Mouse (Mus musculus) heart, adult 2 months (tissue): ENCODE measurements around the gene Cebpb. TPM values are rescaled to one million over a fixed set of nuclear protein-coding genes. Genes with fewer than 3 reads are reported as not detected.

Experiments used
- DNase-seq, 2 experiments: peaks; one replicate each; pipeline ENCODE4 v3.0.0; 2021
- H3K27ac ChIP-seq: fragments of 200-600 bp; 2 replicates; pipeline ENCODE4 v1.8.1; 2022
- H3K27me3 ChIP-seq: fragments of 200-500 bp; 2 replicates; pipeline ENCODE4 v1.6.1; 2012; ENCODE audit warnings: mild to moderate bottlenecking, low read length, inconsistent platforms, mixed read lengths; ENCODE audit not compliant: control insufficient read depth, insufficient read depth
- H3K36me3 ChIP-seq: fragments of 200-500 bp; 2 replicates; pipeline ENCODE4 v1.6.1; 2012; ENCODE audit warnings: low read length, inconsistent platforms; ENCODE audit not compliant: control insufficient read depth, insufficient read depth
- H3K4me1 ChIP-seq: fragments of 200-500 bp; 2 replicates; pipeline ENCODE4 v1.6.1; 2011; ENCODE audit warnings: low read length; ENCODE audit not compliant: control insufficient read depth, insufficient read depth
- H3K4me3 ChIP-seq: fragments of 200-600 bp; 2 replicates; pipeline ENCODE4 v1.8.1; 2022
- H3K79me2 ChIP-seq: fragments of 200-500 bp; replicated peaks from 2 replicates; pipeline ENCODE4 v1.6.1; 2012; ENCODE audit warnings: mild to moderate bottlenecking, inconsistent platforms, low read length, moderate library complexity, mixed read lengths; ENCODE audit not compliant: control insufficient read depth, insufficient read depth
- H3K9ac ChIP-seq: fragments of 200-500 bp; 2 replicates; pipeline ENCODE4 v1.6.1; 2012; ENCODE audit warnings: low read depth, mild to moderate bottlenecking, control low read depth, inconsistent platforms, low read length, mixed read lengths
- CTCF ChIP-seq: fragments of 200-600 bp; IDR thresholded peaks from 2 replicates; pipeline ENCODE4 v1.8.1; 2022; ENCODE audit warnings: antibody characterized with exemption, mild to moderate bottlenecking, moderate library complexity
- EP300 ChIP-seq: fragments of 200-500 bp; IDR thresholded peaks from 2 replicates; pipeline ENCODE4 v1.6.1; 2011; ENCODE audit warnings: low read depth, low read length, control low read depth; ENCODE audit not compliant: insufficient read depth
- POLR2A ChIP-seq: fragments of 200-500 bp; IDR thresholded peaks from 2 replicates; pipeline ENCODE4 v1.6.1; 2011; ENCODE audit warnings: mild to moderate bottlenecking, low read depth, low read length, control low read depth; ENCODE audit not compliant: insufficient read depth
- WGBS: fragments of 180-500 bp; shearing (Covaris S2); methylation state at CpG from one replicate; pipeline ENCODE4 v1.1.7; 2018; 5-methylcytosine and 5-hydroxymethylcytosine counted together
- intact Hi-C: fragments of 180-260 bp; cut with DNase I; formaldehyde crosslinking; loops from one replicate; pipeline ENCODE4 v1.15.1; 2025
- polyA plus RNA-seq: library from polyadenylated mRNA; depleted of rRNA; stranded (reverse); fragments of >200 nt; gene quantifications from 2 replicates; pipeline ENCODE4 v1.2.3, GENCODE M21; 2012
- total RNA-seq, 2 experiments: library from RNA; stranded (reverse); gene quantifications; 2 replicates each; pipeline ENCODE4 v1.2.3; 2021

Gene Cebpb
- total and polyA plus RNA-seq, 3 experiments: 77.8 to 133 (median 88.1) TPM

DNA sequence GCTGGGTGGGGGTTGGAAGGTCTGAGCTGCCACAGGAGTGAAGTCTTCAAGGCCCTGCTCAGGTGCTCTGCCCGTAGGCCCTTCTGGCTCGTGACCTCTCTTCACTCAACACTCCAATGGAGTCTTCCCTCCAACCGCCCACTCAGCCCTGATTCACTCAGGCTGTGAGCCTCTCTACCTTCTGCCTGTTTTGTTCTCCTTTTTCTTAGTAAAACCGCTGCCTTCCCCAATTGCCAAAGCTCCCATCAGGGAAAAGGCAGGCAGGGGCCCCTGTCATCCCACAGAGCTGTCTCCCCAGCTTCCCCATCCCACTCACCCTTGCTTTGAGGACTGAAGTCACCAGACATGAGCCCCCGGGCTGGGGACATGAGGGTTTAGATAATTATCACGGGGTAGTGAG, 26.3 kb downstream of the Cebpb start:
- H3K4me3 ChIP-seq: no peak overlapping the region
- peaks cover 3% of the 10 kb centered on the region for H3K4me1 ChIP-seq
- intact Hi-C loops: no loop called here
- no peak overlapping the region for H3K9ac ChIP-seq
- no peaks in the 10 kb centered on the region for H3K27me3 ChIP-seq
- 75% methylated on average over 6 of the region's 6 CpGs for WGBS
- TF ChIP-seq CTCF (no peak), EP300 (no peak), POLR2A (no peak)
- H3K27ac ChIP-seq: no peak overlapping the region
- no peaks in the 10 kb centered on the region for H3K79me2 ChIP-seq
- H3K36me3 ChIP-seq: no peaks in the 10 kb centered on the region
- no peak for DNase-seq

DNA sequence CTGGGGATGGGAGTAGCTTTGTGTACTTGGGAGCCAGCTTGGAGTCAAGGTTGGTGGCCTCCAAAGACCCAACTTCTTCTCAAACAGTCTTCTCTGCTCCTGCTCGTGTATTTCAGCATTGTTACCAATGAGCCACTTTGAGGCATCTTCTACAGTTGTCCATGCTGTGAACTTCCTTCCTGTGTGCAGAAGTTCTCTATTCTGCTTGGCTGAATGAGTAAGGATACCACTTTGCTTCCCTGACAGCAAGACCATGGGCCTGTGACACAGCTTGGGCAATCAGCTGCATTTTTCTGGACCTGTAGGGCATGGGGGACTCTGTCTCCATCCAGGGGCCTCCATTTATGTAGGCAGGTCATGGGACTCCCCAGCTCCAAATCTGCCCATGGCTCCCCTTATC, 28.5 kb downstream of the Cebpb start:
- TF ChIP-seq POLR2A (no peak), EP300 (no peak), CTCF (no peak)
- no peaks in the 10 kb centered on the region for H3K36me3 ChIP-seq
- no peaks in the 10 kb centered on the region for H3K27me3 ChIP-seq
- H3K4me3 ChIP-seq: no peak overlapping the region
- DNase-seq: no peak
- no peak overlapping the region for H3K27ac ChIP-seq
- intact Hi-C loops: no loop called here
- no peaks in the 10 kb centered on the region for H3K79me2 ChIP-seq
- H3K4me1 ChIP-seq: peaks cover 3% of the 10 kb centered on the region
- H3K9ac ChIP-seq: no peak overlapping the region
- 44% methylated on average over 1 of the region's 1 CpGs for WGBS

DNA sequence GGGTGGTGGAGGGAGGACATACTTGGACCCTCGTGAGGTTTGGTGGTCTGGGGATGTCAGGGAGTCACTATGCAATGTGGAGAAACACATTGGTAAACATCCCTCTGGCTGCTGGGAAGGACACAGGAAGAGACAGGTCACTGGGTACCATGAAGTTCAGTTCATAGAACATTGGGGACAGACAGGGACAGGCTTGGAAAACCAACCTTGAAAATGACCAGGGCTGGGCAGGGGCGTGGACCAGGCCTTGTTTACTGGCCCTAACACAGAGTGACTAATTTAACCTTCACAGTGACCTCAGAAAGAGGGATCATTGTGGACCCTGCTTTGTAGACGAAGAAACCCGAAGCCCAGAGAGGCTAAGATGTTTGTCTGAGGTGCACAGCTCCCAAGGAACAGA, 30.8 kb downstream of the Cebpb start:
- WGBS: 79% methylated on average over 4 of the region's 4 CpGs
- Histone ChIP-seq H3K4me1 (no peaks in the 10 kb centered on the region), H3K79me2 (no peaks in the 10 kb centered on the region), H3K36me3 (no peaks in the 10 kb centered on the region), H3K9ac (no peak overlapping the region), H3K27me3 (no peaks in the 10 kb centered on the region), H3K27ac (no peak overlapping the region), H3K4me3 (no peak overlapping the region)
- TF ChIP-seq CTCF (no peak), POLR2A (no peak), EP300 (no peak)
- intact Hi-C loops: no loop called here
- no peak for DNase-seq

DNA sequence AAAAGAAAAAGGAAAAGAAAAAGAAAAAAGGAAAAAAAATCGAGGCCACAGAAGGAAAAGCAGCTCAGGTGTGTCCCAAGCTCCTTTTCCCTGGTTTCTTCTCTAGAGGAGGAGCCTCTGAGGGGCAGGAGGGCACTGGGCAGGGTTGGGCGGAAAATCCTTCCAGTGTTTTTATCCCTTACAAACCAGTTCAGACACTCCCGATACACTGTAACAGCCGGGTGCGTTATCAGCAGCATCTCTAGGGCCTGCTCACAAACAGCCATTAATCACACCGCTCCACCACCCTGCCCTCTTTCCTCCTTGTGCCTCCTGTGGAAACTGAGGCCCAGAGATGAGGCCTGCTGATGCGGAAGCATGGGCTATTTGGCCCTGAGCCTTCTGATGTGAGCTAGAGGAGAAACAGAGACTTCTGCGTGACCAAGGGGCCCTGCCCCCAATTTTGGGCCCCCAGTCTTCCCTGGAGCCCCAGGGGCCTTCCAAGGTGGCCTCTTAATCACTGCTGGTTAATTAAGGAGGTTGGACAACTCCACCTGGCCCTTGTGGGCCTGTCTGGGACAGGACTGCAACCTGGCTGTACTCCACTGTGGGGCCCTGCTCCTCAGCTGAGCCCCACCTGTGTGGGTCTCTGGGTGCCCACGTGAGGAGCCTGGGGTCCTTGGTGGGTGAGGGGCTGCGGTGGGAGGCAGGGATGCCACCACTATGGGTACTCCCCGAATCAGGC, 32.6 kb downstream of the Cebpb start:
- TF ChIP-seq POLR2A: no peak
- no peak for TF ChIP-seq CTCF
- no peak for TF ChIP-seq EP300
- H3K9ac ChIP-seq: no peak overlapping the region
- H3K4me3 ChIP-seq: no peak overlapping the region
- no peak overlapping the region for H3K27ac ChIP-seq
- H3K79me2 ChIP-seq: no peaks in the 10 kb centered on the region
- 82% methylated on average over 11 of the region's 11 CpGs for WGBS
- DNase-seq: no peak
- intact Hi-C loops: no loop called here
- no peaks in the 10 kb centered on the region for H3K4me1 ChIP-seq
- no peaks in the 10 kb centered on the region for H3K36me3 ChIP-seq
- no peaks in the 10 kb centered on the region for H3K27me3 ChIP-seq

DNA sequence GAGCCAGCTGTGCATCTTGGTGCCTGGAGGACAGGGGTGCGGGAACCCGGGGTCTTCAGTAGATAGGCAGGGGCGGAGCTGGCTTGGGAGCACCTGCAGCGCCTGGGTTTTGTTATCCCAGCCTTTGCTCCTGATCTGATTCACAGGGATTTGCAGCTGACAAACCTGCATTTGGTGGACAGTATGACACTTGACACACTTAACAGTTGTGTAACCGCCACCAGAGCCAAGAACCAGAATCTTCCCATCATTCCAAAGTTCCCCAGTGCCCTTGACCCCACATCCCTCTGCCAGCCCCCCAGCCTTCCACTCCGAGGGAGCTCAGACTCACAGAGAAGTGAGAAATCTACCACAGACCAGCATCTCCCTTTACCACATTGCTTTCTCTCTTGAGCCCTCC, 33.8 kb downstream of the Cebpb start:
- 77% methylated on average over 6 of the region's 6 CpGs for WGBS
- H3K4me3 ChIP-seq: no peak overlapping the region
- H3K27me3 ChIP-seq: no peaks in the 10 kb centered on the region
- no peak overlapping the region for H3K27ac ChIP-seq
- no peaks in the 10 kb centered on the region for H3K4me1 ChIP-seq
- H3K9ac ChIP-seq: no peak overlapping the region
- H3K79me2 ChIP-seq: no peaks in the 10 kb centered on the region
- intact Hi-C loops: no loop called here
- TF ChIP-seq CTCF: no peak
- no peak for TF ChIP-seq POLR2A
- no peak for TF ChIP-seq EP300
- H3K36me3 ChIP-seq: no peaks in the 10 kb centered on the region
- DNase-seq: no peak

DNA sequence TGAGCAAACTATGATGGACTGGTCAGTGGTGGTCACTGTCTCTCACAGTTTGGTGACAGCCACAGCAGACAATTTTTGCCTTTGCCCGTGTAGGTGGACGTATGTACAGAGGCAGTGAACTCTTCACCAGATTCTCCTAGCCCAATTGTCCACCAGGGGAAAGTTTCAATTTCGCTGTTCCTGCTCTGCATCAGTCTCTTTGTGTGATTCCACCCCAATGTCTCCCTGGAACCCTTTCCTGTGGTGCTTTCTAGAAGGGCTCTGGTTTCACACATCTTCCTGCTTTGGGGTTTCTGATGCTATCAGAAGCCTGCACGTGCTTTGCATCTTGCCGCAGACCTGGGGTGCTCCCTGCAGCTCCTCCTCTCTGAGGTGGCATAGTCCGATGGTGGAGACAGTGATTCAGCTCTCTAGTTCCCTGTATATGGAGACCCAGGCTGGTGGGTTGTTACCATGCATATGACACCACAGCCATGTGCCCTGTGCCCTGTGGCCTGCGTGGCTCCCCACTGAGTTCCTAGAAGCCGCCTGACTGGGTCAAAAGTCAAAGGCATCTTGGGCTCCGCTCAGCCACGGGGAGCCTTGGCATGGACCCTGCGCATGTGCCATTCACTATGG, 35.0 kb downstream of the Cebpb start:
- no peaks in the 10 kb centered on the region for H3K27me3 ChIP-seq
- intact Hi-C loops: no loop called here
- H3K36me3 ChIP-seq: no peaks in the 10 kb centered on the region
- H3K79me2 ChIP-seq: no peaks in the 10 kb centered on the region
- 77% methylated on average over 11 of the region's 11 CpGs for WGBS
- no peaks in the 10 kb centered on the region for H3K4me1 ChIP-seq
- TF ChIP-seq EP300: no peak
- TF ChIP-seq POLR2A: no peak
- no peak for TF ChIP-seq CTCF
- H3K27ac ChIP-seq: no peak overlapping the region
- DNase-seq: no peak
- H3K4me3 ChIP-seq: no peak overlapping the region
- no peak overlapping the region for H3K9ac ChIP-seq
